Mouse (Mus musculus): ENCODE measurements around the gene Acly. TPM values are rescaled to one million over a fixed set of nuclear protein-coding genes. Genes with fewer than 3 reads are reported as not detected.

The Acly gene
- total and polyA plus RNA-seq, 3 experiments: 86.9 to 206 (median 139) TPM

DNA sequence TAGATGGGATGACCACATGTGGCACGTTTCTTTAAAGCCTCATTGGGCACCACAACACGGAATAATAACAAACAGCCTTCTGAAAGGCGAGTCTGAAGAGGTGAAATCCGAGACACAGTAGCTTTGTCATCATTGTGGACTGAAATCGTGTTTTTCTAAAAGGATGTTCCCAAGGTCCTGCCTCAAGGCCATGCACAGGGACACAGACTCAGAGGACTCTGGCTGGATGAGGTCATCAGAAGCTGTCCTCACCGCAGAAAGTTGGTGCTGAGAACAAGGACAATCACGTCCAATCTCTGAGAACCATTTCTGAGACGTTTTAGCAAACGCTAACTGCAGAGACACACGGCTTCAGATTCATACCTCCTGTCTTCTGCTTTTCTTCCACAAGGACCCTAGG is 14.1 kb downstream of the Acly start:
- TF ChIP-seq GATA2 (IDR thresholded peaks at IDR 0.05; ENCODE audit: borderline replicate concordance, low read depth, low read length) (no peak), POLR2AphosphoS5 (IDR thresholded peaks at IDR 0.05; ENCODE audit: insufficient replicate concordance, low read depth, low read length) (no peak), GATA1 (IDR thresholded peaks at IDR 0.05; ENCODE audit: borderline replicate concordance, low read length) (no peak), TAL1 (conservative IDR thresholded peaks at IDR 0.05; ENCODE audit: low read depth, low read length) (no peak), CTCF (IDR thresholded peaks at IDR 0.05; ENCODE audit: low read depth, low read length) (no peak)
- Histone ChIP-seq H3K27me3 (ENCODE audit: insufficient read depth, low read length) (no peaks in the 10 kb centered on the region), H3K4me1 (ENCODE audit: insufficient read depth, low read depth, low read length) (no peaks in the 10 kb centered on the region), H3K4me3 (ENCODE audit: low read depth, low read length) (no peak overlapping the region), H3K9me3 (replicated peaks) (no peaks in the 10 kb centered on the region), H3K36me3 (replicated peaks) (peaks cover 99% of the 10 kb centered on the region)
- DNase-seq (ENCODE audit: low spot score) (no peak), ATAC-seq (ENCODE audit: extremely low read depth, insufficient number of reproducible peaks, low FRiP score, poor library complexity, severe bottlenecking) (no peak)

DNA sequence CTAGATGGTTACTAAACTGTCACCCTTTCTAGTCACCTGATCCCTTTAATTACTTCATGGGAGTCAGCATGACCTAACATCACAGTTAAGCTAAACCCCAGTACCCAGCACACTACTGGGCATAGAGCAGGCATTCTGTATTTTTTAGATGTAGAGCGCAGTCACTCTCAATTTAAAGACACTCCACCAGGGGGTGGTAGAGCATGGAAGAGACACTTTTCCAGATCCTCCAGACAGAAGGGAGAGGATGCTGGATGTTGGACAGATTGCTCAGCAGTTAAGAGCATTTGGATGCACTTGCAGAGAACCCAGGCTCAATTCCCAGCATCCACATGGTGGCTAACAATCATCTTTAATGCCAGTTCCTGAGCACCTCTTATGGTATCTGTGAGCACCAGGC is 15.4 kb downstream of the Acly start:
- H3K9me3 ChIP-seq (replicated peaks): no peaks in the 10 kb centered on the region
- H3K4me3 ChIP-seq (ENCODE audit: low read depth, low read length): no peak overlapping the region
- DNase-seq (ENCODE audit: low spot score): no peak
- H3K27me3 ChIP-seq (ENCODE audit: insufficient read depth, low read length): no peaks in the 10 kb centered on the region
- H3K4me1 ChIP-seq (ENCODE audit: insufficient read depth, low read depth, low read length): no peaks in the 10 kb centered on the region
- peaks cover 95% of the 10 kb centered on the region for H3K36me3 ChIP-seq (replicated peaks)
- ATAC-seq (ENCODE audit: extremely low read depth, insufficient number of reproducible peaks, low FRiP score, poor library complexity, severe bottlenecking): no peak
- TF ChIP-seq GATA2 (IDR thresholded peaks at IDR 0.05; ENCODE audit: borderline replicate concordance, low read depth, low read length): no peak
- TF ChIP-seq GATA1 (IDR thresholded peaks at IDR 0.05; ENCODE audit: borderline replicate concordance, low read length): no peak
- TF ChIP-seq TAL1 (conservative IDR thresholded peaks at IDR 0.05; ENCODE audit: low read depth, low read length): no peak
- TF ChIP-seq POLR2AphosphoS5 (IDR thresholded peaks at IDR 0.05; ENCODE audit: insufficient replicate concordance, low read depth, low read length): no peak
- TF ChIP-seq CTCF (IDR thresholded peaks at IDR 0.05; ENCODE audit: low read depth, low read length): no peak

DNA sequence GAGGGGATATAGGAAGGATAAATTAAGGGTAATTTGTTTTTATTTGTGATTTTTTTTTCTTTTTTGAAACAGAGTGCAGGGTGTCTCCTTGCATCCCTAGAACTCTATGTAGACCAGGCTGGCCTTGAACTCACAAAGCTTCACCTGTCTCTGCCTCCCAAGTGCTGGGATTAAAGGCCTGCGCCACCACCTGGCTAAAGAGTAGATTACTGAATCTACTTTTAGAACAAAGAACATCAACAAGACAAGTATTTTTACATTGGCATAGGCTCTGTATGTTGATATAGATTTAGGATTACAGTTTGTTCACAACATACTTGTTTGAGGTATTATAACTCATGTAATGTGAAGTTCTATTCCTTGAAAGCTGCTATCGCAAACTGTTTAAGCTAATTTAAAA is 17.2 kb downstream of the Acly start:
- no peak for ATAC-seq (ENCODE audit: extremely low read depth, insufficient number of reproducible peaks, low FRiP score, poor library complexity, severe bottlenecking)

DNA sequence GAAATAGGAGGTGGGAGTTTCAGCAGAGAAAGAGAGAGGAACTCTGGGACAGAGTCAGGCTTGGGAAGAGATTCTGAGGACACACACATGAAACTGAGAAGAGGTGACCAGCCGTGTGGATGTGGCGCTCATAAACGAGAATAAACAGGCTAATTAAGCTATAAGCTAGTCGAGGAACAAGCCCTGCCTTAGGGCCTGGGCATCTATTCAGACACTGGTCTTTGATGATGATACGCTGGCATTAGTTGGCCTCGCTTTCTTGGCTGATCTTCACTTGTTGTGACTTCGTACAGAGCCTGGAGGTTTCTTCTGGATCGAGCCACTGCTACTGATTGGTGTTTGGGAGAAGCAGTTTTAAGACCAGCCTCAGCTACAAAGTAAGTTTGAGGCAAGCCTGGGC is 21.8 kb downstream of the Acly start:
- Histone ChIP-seq H3K4me3 (ENCODE audit: low read depth, low read length) (no peak overlapping the region), H3K36me3 (replicated peaks) (peaks cover 94% of the 10 kb centered on the region), H3K27me3 (ENCODE audit: insufficient read depth, low read length) (no peaks in the 10 kb centered on the region), H3K9me3 (replicated peaks) (no peaks in the 10 kb centered on the region), H3K4me1 (ENCODE audit: insufficient read depth, low read depth, low read length) (peaks cover 28% of the 10 kb centered on the region)
- DNase-seq (ENCODE audit: low spot score) (no peak), ATAC-seq (ENCODE audit: extremely low read depth, insufficient number of reproducible peaks, low FRiP score, poor library complexity, severe bottlenecking) (no peak)
- TF ChIP-seq CTCF (IDR thresholded peaks at IDR 0.05; ENCODE audit: low read depth, low read length) (no peak), GATA1 (IDR thresholded peaks at IDR 0.05; ENCODE audit: borderline replicate concordance, low read length) (no peak), TAL1 (conservative IDR thresholded peaks at IDR 0.05; ENCODE audit: low read depth, low read length) (no peak), GATA2 (IDR thresholded peaks at IDR 0.05; ENCODE audit: borderline replicate concordance, low read depth, low read length) (no peak), POLR2AphosphoS5 (IDR thresholded peaks at IDR 0.05; ENCODE audit: insufficient replicate concordance, low read depth, low read length) (no peak)

More for the DNA sequence above, 17.2 kb downstream of the Acly start:
- no peaks in the 10 kb centered on the region for H3K9me3 ChIP-seq (replicated peaks)
- H3K4me1 ChIP-seq (ENCODE audit: insufficient read depth, low read depth, low read length): peaks cover 8% of the 10 kb centered on the region
- TF ChIP-seq GATA1 (IDR thresholded peaks at IDR 0.05; ENCODE audit: borderline replicate concordance, low read length) (no peak), TAL1 (conservative IDR thresholded peaks at IDR 0.05; ENCODE audit: low read depth, low read length) (no peak), POLR2AphosphoS5 (IDR thresholded peaks at IDR 0.05; ENCODE audit: insufficient replicate concordance, low read depth, low read length) (no peak), GATA2 (IDR thresholded peaks at IDR 0.05; ENCODE audit: borderline replicate concordance, low read depth, low read length) (no peak), CTCF (IDR thresholded peaks at IDR 0.05; ENCODE audit: low read depth, low read length) (no peak)
- H3K36me3 ChIP-seq (replicated peaks): peaks cover 93% of the 10 kb centered on the region
- no peak for DNase-seq (ENCODE audit: low spot score)
- H3K27me3 ChIP-seq (ENCODE audit: insufficient read depth, low read length): no peaks in the 10 kb centered on the region
- H3K4me3 ChIP-seq (ENCODE audit: low read depth, low read length): no peak overlapping the region

DNA sequence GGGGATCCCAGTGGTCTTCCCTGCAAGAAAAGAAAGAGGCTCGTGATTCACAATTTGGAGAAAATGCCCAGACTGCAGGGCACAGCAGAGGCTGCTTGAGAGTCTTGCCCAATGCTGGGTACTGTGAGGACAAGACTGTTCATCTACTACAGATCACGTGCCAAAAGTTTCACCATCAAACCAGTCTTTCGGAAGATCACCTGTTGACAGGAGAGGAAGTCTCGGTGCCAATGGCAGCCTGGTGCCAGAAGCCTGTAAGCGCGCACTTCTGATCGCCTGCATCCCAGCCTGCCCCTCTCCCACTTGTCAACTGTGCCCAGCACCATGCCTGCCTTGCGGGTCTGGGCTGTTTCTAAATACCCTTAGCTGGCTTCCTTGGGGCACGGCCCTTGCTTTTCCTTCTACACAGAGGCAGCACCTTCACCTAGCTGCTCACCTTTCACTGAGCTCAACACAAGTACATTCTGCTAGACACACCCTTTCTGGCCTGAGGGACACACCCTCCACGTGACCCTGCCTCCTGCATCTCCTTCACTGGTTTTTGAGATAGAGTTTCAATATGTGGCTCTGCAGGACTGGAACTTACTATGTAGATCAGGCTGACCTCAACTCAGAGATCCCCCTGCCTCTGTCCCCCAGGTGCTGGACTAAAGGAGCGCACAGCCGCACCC is 22.7 kb downstream of the Acly start:
- ATAC-seq (ENCODE audit: extremely low read depth, insufficient number of reproducible peaks, low FRiP score, poor library complexity, severe bottlenecking) (no peak), DNase-seq (ENCODE audit: low spot score) (no peak)
- Histone ChIP-seq H3K4me3 (ENCODE audit: low read depth, low read length) (no peak overlapping the region), H3K4me1 (ENCODE audit: insufficient read depth, low read depth, low read length) (peaks cover 28% of the 10 kb centered on the region), H3K27me3 (ENCODE audit: insufficient read depth, low read length) (no peaks in the 10 kb centered on the region), H3K9me3 (replicated peaks) (no peaks in the 10 kb centered on the region), H3K36me3 (replicated peaks) (peaks cover 94% of the 10 kb centered on the region)
- TF ChIP-seq GATA2 (IDR thresholded peaks at IDR 0.05; ENCODE audit: borderline replicate concordance, low read depth, low read length): no peak
- TF ChIP-seq POLR2AphosphoS5 (IDR thresholded peaks at IDR 0.05; ENCODE audit: insufficient replicate concordance, low read depth, low read length): no peak
- TF ChIP-seq GATA1 (IDR thresholded peaks at IDR 0.05; ENCODE audit: borderline replicate concordance, low read length): no peak
- TF ChIP-seq TAL1 (conservative IDR thresholded peaks at IDR 0.05; ENCODE audit: low read depth, low read length): no peak
- no peak for TF ChIP-seq CTCF (IDR thresholded peaks at IDR 0.05; ENCODE audit: low read depth, low read length)

DNA sequence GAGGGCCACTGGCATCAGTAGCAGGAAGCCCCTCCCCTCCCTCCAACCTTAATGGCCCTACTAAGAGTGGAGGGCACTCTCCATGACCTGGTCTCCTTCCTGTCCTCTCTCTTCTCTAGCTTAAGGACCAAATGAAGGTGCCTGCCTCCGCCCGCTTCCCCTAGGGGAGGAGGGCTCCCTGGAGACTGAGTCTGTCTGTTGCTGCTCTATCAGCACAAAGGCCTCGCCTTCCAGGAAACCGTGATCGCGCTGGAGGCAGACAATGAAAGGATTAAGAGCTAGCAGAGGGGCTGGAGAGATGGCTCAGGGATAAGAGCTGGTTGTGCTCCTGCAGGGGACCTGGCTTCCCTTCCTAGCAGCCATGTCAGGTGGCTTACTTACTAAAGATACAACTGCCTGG is 26.5 kb downstream of the Acly start:
- no peak overlapping the region for H3K4me3 ChIP-seq (ENCODE audit: low read depth, low read length)
- H3K36me3 ChIP-seq (replicated peaks): peaks cover 100% of the 10 kb centered on the region
- no peaks in the 10 kb centered on the region for H3K27me3 ChIP-seq (ENCODE audit: insufficient read depth, low read length)
- no peak for DNase-seq (ENCODE audit: low spot score)
- H3K4me1 ChIP-seq (ENCODE audit: insufficient read depth, low read depth, low read length): peaks cover 28% of the 10 kb centered on the region
- no peak for ATAC-seq (ENCODE audit: extremely low read depth, insufficient number of reproducible peaks, low FRiP score, poor library complexity, severe bottlenecking)
- TF ChIP-seq GATA1 (IDR thresholded peaks at IDR 0.05; ENCODE audit: borderline replicate concordance, low read length) (no peak), CTCF (IDR thresholded peaks at IDR 0.05; ENCODE audit: low read depth, low read length) (no peak), GATA2 (IDR thresholded peaks at IDR 0.05; ENCODE audit: borderline replicate concordance, low read depth, low read length) (no peak), POLR2AphosphoS5 (IDR thresholded peaks at IDR 0.05; ENCODE audit: insufficient replicate concordance, low read depth, low read length) (no peak), TAL1 (conservative IDR thresholded peaks at IDR 0.05; ENCODE audit: low read depth, low read length) (no peak)
- no peaks in the 10 kb centered on the region for H3K9me3 ChIP-seq (replicated peaks)
